Mouse (Mus musculus): ENCODE data around the gene Cox16. TPM values are rescaled to one million over a fixed set of nuclear protein-coding genes. Genes with fewer than 3 reads are reported as not detected.

Gene Cox16
- 198 TPM for polyA plus RNA-seq (2017; shearing (Covaris generic))

GRCm38 (mm10) chr12:81484727-81485191 is at the start of gene Cox16:
Gene Cox16 (minus strand): TSS chr12:81485127.

GRCm38 (mm10) chr12:81532316-81533028 is 47.5 kb upstream of the Cox16 start, which contains the start of the genes Gm20498 and Synj2bp:
Gene Gm20498 (minus strand): TSS chr12:81532905.
Gene Synj2bp (minus strand): TSS chr12:81532911.

DNA sequence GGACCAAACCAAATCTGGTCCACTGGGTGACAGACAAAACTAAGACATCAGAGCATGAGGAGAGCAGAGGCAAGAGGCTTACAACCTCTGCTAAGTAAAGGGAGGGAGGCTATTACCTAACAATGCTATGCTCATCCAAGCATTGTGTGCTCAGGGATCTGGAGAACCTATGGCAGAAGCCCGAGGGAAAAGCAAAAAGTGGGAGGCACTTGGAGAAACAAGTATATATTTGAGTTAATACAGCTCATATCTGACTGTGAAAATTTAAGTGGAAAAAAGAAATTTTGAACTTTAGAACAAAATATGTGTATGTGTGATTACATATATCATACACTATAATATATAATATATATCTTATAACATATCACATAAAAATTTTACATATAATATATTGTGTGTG is 63.1 kb downstream of the Cox16 start, which contains the start of gene Adam4:
Gene Adam4, minus strand, starts transcription at position 101 of the 400 bp plus-strand sequence.

GRCm38 (mm10) chr12:81379364-81379763 is 105.6 kb downstream of the Cox16 start, which contains the start of gene Gm4787:
Gene Gm4787 (minus strand): TSS chr12:81379464.

DNA sequence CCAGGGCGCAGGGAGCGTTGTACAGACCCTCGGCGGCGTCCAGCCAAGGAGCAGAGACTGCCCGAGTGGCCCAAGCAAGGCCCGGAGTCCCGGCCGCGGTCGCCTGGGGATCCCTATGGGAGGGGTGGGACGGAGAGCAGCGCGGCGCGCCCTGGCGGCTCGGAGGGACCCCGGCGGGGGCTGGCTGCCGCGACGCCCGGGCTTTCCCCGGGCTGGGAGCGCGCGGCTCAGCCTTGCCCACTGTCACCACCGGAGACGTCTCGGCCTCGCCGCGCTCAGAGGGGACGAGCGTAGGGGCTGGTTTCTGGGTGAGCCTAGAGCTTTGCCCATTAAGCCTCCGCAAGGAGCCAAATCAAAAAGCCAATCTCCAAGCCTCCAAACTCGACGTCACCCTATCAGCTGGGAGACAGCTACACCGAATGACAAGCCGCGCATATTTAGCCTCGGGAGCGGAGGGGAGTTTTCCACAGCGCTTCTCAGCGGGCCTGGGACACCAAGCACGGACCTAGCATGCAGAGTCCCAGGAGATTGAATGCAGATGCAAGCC is 152.0 kb downstream of the Cox16 start, which contains the start of gene Slc8a3:
Gene Slc8a3, minus strand, starts transcription at position 306 of the 547 bp plus-strand sequence.

Other genes starting within 250 kb of the Cox16 start
- not detected for gene Slc8a3, start 151.9 kb downstream of the Cox16 start, polyA plus RNA-seq (2017; shearing (Covaris generic))
- not detected for gene Gm4787, start 105.7 kb downstream of the Cox16 start, polyA plus RNA-seq (2017; shearing (Covaris generic))
- not detected for gene Adam4, start 63.2 kb downstream of the Cox16 start, polyA plus RNA-seq (2017; shearing (Covaris generic))
- 12.1 TPM for gene Gm20498, start 47.8 kb upstream of the Cox16 start, polyA plus RNA-seq (2017; shearing (Covaris generic))
- 35.4 TPM for gene Synj2bp, start 47.8 kb upstream of the Cox16 start, polyA plus RNA-seq (2017; shearing (Covaris generic))
- 0.25 TPM for gene Adam21, start 83.3 kb upstream of the Cox16 start, polyA plus RNA-seq (2017; shearing (Covaris generic))
- 24.8 TPM for gene Med6, start 109.9 kb upstream of the Cox16 start, polyA plus RNA-seq (2017; shearing (Covaris generic))
- not detected for gene Ttc9, start 146.1 kb upstream of the Cox16 start, polyA plus RNA-seq (2017; shearing (Covaris generic))

Measured in effector memory CD4-positive, alpha-beta T cell, adult 5 months (primary cell).